Mouse (Mus musculus): ENCODE data around the gene Vapa. TPM values are rescaled to one million over a fixed set of nuclear protein-coding genes. Genes with fewer than 3 reads are reported as not detected.
A peak's percentile ranks its signal among the peaks of the same experiment; 100 is the strongest.

The Vapa gene
- 81.7 and 128 TPM in 2 replicates for polyA plus RNA-seq (2012; ENCODE audit: insufficient read depth, insufficient read length, missing spikeins)

DNA sequence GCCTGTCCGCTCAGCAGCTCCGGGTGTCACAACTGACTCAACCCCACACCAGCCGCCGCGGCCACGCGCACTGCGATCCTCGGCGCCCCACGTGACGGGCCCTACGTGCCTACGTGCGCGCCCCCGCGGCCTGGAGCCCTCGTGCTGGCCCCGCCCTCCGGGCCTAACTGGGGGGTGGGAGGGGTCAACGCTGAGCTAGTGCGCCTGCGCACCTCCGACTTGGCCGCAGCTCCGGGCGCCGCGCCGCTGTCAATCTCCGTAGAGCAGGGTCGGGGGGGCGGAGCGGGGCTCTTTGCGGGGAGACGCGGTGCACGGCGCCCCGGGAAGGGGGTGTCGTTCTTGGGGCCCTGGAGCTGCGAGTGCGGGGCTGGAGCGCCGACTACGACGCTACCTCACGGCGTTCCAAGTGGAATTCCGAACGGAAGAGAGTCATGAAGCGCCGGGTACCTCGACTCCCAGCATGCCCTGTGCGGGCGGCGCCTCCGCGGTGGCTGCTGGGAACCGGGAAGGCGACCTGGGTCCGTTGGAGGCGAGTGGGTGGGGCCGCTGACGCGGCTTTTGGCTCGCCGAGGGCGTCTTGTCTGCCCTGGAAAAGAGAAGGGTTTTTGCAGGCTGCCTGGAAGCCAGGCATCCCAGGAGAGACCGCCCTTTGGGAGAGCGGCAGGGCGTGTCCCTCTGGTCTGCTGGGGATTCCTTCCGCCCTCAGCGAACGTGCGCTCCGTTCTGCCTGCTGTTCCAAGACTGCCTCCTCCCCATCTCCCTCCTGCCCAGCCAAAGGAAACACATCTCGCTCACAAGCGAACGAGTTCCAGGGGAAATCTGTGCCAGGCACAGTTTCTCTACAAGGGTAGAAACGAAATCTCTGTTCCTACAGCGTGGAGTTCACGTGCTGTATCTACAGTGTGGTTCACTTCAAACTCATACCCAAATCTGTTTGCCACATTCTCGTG, at the start of gene Vapa:
Gene Vapa (minus strand): TSS at position 93 of the 950 bp plus-strand sequence.
- Histone ChIP-seq H3K4me3 (ENCODE audit: insufficient read depth, low read depth, low read length) (peak within 1 kb of the TSS; percentile 77), H3K4me1 (ENCODE audit: control insufficient read depth, insufficient read depth, insufficient read length, low read length) (peaks cover 11% of the 10 kb centered on the region), H3K27ac (replicated peaks; ENCODE audit: low read depth, low read length) (peak within 1 kb of the TSS; percentile 94)

DNA sequence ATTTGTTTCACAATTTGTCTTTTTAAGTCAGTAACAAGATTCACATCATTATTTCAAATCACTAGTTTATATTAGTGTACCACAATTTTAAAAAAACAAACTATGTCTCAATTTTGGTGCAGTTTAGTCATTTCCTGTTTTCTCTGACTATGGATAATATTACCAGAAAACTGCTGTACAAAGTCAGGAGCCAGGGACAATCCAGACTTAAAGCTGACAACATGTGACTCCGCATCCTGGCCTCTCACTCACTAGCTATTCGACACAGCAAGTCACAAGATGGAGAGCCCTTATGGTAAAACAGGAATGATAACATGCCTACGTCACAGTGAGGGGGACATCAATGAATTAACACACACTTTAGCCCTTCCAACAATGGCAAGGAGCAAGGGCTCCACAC, 49.3 kb upstream of the Vapa start:
- H3K4me3 ChIP-seq (ENCODE audit: insufficient read depth, low read depth, low read length) = no peak overlapping the region
- H3K4me1 ChIP-seq (ENCODE audit: control insufficient read depth, insufficient read depth, insufficient read length, low read length) = peaks cover 3% of the 10 kb centered on the region; the same call in 1 of the 2 replicates
- H3K27ac ChIP-seq (replicated peaks; ENCODE audit: low read depth, low read length) = no peak overlapping the region

DNA sequence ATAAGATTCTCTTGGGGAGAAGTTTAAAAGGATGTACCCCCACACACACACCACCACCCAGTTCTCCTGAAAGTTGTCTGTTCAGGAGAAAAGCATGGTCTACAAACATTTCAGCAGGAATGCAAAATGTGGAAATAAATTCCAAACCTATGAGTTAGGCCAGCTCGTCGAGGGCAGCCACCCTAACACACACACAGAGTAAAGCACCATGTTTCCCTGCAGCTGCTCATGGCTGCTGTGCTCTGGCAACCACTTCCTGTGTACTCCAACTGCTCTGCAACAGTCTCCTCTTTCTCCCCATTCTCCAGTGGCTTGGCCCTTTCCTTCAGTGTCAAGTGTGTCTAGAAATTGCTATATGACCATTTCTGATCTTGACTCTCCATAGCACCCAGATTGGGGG, 45.1 kb upstream of the Vapa start:
- no peak overlapping the region for H3K27ac ChIP-seq (replicated peaks; ENCODE audit: low read depth, low read length)
- peaks cover 3% of the 10 kb centered on the region; the same call in 1 of the 2 replicates for H3K4me1 ChIP-seq (ENCODE audit: control insufficient read depth, insufficient read depth, insufficient read length, low read length)
- no peak overlapping the region for H3K4me3 ChIP-seq (ENCODE audit: insufficient read depth, low read depth, low read length)

DNA sequence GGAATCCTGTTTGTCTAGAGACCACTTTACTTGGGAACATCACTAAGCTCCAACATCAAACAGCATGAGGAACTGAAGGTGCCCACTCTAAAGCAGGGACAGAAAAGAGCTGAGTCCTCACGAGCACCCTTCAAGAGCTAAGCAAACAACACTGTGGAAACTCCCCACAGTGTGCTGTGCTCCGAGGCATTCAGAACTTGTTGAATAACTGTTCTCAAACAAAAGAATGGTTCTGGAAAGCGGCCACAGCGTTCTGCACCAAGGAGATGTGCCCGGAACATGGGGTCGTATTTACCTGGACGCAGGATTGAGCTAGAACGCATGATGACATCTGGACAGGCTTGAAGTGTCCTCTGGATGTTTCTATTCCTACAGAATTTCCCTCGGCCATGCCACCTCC, 44.6 kb upstream of the Vapa start:
- Histone ChIP-seq H3K4me1 (ENCODE audit: control insufficient read depth, insufficient read depth, insufficient read length, low read length) (peaks cover 3% of the 10 kb centered on the region; the same call in 1 of the 2 replicates), H3K4me3 (ENCODE audit: insufficient read depth, low read depth, low read length) (no peak overlapping the region), H3K27ac (replicated peaks; ENCODE audit: low read depth, low read length) (no peak overlapping the region)

DNA sequence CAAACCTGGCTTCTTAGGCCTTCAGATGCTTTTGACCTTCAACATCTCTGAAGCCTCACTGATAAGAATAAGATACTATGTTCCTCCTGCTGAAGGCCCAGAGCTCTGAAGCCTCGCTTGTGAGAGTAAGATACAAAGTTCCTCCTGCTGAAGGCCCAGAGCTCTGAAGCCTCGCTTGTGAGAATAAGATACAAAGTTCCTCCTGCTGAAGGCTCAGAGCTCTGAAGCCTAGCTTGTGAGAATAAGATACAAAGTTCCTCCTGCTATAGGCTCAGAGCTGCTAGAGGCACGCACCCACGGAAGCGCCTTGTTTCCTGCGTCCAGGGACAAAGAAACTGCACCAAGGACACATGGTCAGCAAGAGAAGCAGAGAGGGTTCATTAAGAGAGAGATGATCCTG, 43.4 kb upstream of the Vapa start:
- no peak overlapping the region for H3K27ac ChIP-seq (replicated peaks; ENCODE audit: low read depth, low read length)
- H3K4me1 ChIP-seq (ENCODE audit: control insufficient read depth, insufficient read depth, insufficient read length, low read length) = no peaks in the 10 kb centered on the region
- H3K4me3 ChIP-seq (ENCODE audit: insufficient read depth, low read depth, low read length) = no peak overlapping the region

DNA sequence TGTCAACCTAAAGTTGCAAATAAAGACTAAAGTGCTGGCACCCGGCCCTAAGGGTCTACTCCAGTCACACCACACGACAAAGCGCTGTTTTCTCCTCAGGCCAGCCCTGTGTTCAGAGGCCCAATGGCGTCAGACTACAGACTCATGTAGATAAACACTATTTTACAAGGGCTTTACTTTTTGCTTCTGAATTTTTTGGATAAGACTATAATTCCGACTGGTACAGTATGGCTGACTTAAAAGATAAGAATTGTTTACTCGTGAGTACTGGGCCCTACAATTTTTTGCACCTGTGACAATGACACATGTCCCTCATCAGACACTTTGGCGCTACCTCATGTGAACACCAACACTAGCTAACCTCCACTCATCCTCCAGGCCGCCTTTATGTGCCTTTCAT, 42.7 kb upstream of the Vapa start:
- Histone ChIP-seq H3K4me3 (ENCODE audit: insufficient read depth, low read depth, low read length) (no peak overlapping the region), H3K4me1 (ENCODE audit: control insufficient read depth, insufficient read depth, insufficient read length, low read length) (no peaks in the 10 kb centered on the region)

DNA sequence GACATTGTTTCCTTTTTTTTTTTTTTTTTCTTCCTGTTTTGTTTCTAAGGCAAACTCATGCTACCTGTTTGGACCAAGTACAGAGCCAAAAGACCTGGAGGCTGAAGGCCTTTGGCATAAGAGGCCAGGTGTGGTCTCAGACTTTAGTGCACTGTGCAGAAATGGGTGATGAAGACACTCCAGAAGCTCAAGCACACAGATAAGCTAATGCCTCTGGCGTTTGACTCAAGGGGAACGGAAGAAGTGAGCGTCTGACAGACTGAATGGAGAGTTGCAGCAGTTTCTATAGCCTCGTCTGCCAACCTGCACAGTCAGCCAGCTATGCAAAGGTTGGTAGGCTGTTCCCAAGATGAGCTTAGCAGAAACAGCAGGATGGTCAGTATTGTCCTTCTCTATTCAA, 42.3 kb upstream of the Vapa start:
- no peak overlapping the region for H3K27ac ChIP-seq (replicated peaks; ENCODE audit: low read depth, low read length)
- no peak overlapping the region for H3K4me3 ChIP-seq (ENCODE audit: insufficient read depth, low read depth, low read length)
- no peaks in the 10 kb centered on the region for H3K4me1 ChIP-seq (ENCODE audit: control insufficient read depth, insufficient read depth, insufficient read length, low read length)

More for the DNA sequence above, 42.7 kb upstream of the Vapa start:
- H3K27ac ChIP-seq (replicated peaks; ENCODE audit: low read depth, low read length) = no peak overlapping the region

DNA sequence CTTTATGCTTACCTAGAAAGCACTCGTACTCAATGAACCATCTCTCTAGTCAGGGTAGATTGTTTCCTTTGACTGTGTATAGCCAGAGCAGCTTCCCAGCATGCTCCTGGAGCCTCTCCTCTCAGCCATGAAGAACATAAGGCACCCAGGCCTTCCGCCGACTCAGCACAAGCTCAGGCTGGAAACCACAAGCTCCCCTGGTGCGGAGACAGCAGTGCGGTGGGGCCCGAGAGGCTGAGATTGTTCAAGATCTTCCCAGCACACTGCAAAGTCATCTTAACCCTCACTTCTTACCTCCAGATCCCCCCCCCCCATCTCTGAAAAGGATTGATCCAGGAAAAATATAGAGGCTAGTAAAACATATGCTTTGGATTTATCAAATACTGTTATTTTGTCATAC, 37.2 kb upstream of the Vapa start:
- no peaks in the 10 kb centered on the region; the same call in 1 of the 2 replicates for H3K4me1 ChIP-seq (ENCODE audit: control insufficient read depth, insufficient read depth, insufficient read length, low read length)
- no peak overlapping the region for H3K4me3 ChIP-seq (ENCODE audit: insufficient read depth, low read depth, low read length)

DNA sequence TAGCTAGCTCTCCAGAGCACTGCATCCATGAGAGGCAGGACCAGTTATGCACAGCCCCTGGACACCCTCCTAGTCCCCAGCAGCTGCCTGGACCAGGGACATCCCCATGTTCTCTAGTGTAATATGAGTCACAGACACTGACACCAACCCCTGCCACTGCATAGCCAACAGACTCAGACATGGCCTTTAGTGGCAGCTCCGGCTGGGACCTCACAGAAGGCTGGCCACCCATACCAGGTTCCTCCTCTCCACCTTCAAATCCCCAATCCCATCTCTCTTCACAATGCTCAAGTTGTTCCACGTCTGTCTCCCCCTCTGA, 35.8 kb upstream of the Vapa start:
- H3K27ac ChIP-seq (replicated peaks; ENCODE audit: low read depth, low read length) = no peak overlapping the region
- no peaks in the 10 kb centered on the region; the same call in 1 of the 2 replicates for H3K4me1 ChIP-seq (ENCODE audit: control insufficient read depth, insufficient read depth, insufficient read length, low read length)
- no peak overlapping the region for H3K4me3 ChIP-seq (ENCODE audit: insufficient read depth, low read depth, low read length)

More for the DNA sequence above, 37.2 kb upstream of the Vapa start:
- no peak overlapping the region for H3K27ac ChIP-seq (replicated peaks; ENCODE audit: low read depth, low read length)

DNA sequence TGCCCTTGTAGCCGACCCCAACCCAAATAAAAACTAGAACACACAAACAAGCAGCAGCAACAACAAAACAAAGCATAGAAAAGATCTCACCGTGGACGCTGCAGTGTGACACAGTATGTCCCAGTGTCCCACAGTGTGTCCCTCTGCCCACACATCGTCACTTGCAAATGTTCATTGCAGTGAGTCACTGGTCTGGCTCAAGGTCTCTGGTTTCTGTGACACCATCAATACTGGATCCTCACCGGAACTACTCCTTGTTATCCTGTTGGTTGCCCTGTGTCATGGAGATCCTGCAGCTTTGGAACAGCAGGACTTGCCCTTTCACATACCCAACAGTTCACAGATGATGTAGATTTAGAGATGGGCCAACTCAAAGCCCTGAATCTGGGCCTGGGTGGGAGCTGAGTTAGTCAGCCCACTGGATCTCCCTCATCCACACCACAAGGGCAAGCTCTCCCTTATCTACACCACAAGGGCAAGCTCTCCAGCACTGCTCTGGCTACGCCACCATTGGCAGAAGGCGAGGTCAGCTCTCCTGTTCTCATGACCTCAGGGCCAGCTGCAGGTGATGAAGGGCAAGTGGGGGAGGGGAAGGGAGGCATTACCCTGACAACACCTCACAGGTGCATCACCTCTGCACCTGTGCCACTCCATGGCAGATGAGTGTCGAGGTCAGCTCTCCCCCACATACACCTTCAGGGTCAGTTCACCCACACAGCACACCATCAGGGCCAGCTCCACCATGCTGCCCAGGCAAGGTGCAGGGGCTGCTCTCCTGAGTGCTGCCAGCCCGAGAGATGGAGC, 35.2 kb upstream of the Vapa start:
- H3K27ac ChIP-seq (replicated peaks; ENCODE audit: low read depth, low read length) = no peak overlapping the region
- no peaks in the 10 kb centered on the region; the same call in 1 of the 2 replicates for H3K4me1 ChIP-seq (ENCODE audit: control insufficient read depth, insufficient read depth, insufficient read length, low read length)
- no peak overlapping the region for H3K4me3 ChIP-seq (ENCODE audit: insufficient read depth, low read depth, low read length)

DNA sequence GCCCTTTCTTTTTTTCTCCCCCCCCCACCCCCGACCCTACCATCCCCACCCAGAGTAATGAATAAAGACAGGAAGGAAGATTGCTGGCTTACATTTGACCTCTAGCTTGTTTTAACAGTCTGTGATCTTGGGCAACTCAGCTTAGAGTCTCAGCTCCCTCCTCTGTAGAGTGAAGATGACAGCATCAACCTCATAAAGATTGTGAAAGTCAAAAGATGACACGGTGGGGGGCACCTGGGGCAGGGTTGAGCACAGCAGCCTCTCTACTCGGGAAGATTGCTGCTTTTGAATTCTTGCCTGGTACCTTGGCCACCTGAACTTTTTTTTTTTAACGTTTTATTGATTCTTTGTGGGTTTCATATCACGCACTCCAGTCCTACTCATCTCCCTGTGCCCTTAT, 34.6 kb upstream of the Vapa start:
- no peaks in the 10 kb centered on the region; the same call in 1 of the 2 replicates for H3K4me1 ChIP-seq (ENCODE audit: control insufficient read depth, insufficient read depth, insufficient read length, low read length)

DNA sequence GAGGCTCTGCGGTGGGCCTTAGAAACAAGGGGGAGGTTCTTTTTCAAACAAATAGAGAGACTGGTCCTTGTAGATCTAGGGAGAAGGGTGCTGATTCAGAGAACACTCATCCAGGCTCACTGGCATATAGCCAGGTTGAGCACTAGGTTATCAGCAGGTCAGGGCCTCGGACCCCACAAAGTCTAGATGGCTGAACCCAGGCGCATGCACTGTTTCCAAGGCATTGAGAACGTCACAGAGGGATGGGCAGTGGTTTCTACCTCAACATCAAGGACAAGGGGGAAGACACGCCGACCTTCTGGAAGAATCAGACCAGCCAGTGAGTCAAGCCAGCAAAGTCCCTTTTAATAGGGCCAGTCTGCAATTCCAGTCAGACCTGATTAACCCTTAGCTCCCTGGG, 33.9 kb upstream of the Vapa start:
- Histone ChIP-seq H3K4me1 (ENCODE audit: control insufficient read depth, insufficient read depth, insufficient read length, low read length) (no peaks in the 10 kb centered on the region; the same call in 1 of the 2 replicates), H3K27ac (replicated peaks; ENCODE audit: low read depth, low read length) (no peak overlapping the region), H3K4me3 (ENCODE audit: insufficient read depth, low read depth, low read length) (no peak overlapping the region)

More for the DNA sequence above, 34.6 kb upstream of the Vapa start:
- H3K27ac ChIP-seq (replicated peaks; ENCODE audit: low read depth, low read length) = no peak overlapping the region
- H3K4me3 ChIP-seq (ENCODE audit: insufficient read depth, low read depth, low read length) = no peak overlapping the region

DNA sequence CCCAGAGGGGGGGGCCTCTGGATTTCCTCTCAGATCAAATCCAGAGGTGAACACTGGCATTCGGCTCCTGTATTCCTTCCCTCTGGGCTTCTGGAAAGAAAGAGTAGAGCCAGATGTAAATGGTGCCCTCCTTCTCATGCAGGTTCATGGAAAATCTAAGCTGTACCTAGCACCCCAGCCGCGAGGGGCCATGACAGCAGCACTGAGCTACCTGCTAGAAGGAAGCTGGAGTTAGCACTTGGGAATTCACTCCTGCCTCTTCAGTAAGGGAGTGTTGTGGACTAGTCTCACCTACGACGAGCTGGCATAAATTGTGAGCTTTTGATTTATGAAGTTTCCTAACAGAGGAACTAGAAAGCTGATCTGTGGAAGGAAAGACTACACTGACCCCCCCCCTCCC, 30.2 kb upstream of the Vapa start:
- H3K4me3 ChIP-seq (ENCODE audit: insufficient read depth, low read depth, low read length) = no peak overlapping the region
- no peak overlapping the region for H3K27ac ChIP-seq (replicated peaks; ENCODE audit: low read depth, low read length)
- H3K4me1 ChIP-seq (ENCODE audit: control insufficient read depth, insufficient read depth, insufficient read length, low read length) = no peaks in the 10 kb centered on the region

DNA sequence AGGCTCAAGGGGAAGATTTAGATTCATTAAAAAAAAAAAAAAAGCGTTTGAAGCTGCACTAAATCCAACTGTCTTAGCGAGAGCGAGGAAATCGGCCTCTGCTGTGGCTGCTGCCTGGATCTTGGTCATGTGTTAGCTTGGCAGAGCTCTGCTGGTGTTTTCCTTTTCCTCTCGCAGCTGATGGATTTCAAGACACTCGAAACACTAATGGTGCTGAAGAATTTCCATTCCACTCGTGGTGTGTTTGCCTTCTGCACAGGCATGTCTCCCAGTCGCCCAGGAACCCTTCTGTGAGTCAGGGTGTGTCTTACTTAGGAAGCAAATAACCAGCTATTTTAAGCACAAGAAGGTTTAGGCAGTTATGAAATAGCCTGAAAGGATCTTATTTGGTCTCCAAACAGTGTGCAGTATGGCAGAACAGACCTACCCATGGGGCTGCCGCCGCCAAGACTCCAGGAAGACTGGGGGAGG, 29.7 kb upstream of the Vapa start:
- H3K4me3 ChIP-seq (ENCODE audit: insufficient read depth, low read depth, low read length) = no peak overlapping the region
- H3K4me1 ChIP-seq (ENCODE audit: control insufficient read depth, insufficient read depth, insufficient read length, low read length) = no peaks in the 10 kb centered on the region
- no peak overlapping the region for H3K27ac ChIP-seq (replicated peaks; ENCODE audit: low read depth, low read length)

DNA sequence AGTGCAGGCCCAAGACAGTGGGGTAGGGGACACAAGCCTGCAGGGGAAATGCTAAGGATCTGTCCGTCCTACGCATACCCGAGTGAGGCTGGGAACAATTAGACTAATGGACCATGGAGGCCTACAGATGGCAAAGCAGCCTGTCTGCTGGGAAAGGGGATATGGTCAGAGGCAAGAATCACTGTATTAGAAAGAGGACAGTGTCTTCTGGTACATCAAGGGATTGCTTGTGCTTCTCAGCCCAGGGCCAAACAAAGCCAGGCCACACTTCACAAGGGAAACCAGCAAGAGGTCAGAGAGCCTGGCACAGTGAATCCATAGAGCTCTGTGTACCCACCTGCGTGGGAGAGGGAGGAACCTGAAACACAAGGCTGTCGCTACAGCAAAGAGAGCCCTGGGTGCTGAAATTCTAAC, 29.2 kb upstream of the Vapa start:
- H3K27ac ChIP-seq (replicated peaks; ENCODE audit: low read depth, low read length) = no peak overlapping the region

More for the DNA sequence above, 29.2 kb upstream of the Vapa start:
- Histone ChIP-seq H3K4me3 (ENCODE audit: insufficient read depth, low read depth, low read length) (no peak overlapping the region), H3K4me1 (ENCODE audit: control insufficient read depth, insufficient read depth, insufficient read length, low read length) (no peaks in the 10 kb centered on the region)

Data from brown adipose tissue, adult 24 weeks (tissue).